Mouse (Mus musculus): ENCODE results near the gene 4931414P19Rik.
A peak's percentile ranks its signal among the peaks of the same experiment; 100 is the strongest.

Gene 4931414P19Rik

DNA sequence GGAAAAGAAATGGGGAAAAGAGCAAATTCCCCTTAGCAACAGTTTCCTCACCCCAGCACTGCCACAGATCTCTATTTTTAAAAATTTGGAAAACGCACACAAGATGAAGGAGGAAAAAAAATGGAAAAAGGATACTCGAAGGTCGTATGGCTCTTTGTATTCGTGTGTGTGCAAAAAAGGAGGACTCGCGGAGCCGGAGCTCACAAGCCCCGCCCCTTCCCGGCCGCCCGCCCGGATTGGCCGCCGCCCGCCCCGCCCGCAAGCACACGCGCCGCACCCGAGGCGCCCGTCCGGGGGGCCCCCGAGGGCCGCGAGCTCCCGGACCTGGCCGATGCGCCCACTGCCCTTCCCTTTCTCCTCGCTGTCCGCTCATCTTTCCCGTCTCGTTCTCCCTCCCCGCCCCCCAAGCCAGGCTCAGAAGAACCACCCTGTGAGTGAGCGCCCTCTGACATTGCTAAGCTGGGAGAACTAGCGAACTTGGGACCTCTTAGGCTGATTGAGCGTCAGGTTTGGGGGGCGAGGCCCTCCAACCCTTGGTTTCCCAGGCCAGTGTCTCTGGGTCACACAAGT lies at the start of gene 4931414P19Rik:
Gene 4931414P19Rik, minus strand, starts transcription at position 242 of the 570 bp plus-strand sequence.
- DNase-seq, result peak; percentile 88 to 91

DNA sequence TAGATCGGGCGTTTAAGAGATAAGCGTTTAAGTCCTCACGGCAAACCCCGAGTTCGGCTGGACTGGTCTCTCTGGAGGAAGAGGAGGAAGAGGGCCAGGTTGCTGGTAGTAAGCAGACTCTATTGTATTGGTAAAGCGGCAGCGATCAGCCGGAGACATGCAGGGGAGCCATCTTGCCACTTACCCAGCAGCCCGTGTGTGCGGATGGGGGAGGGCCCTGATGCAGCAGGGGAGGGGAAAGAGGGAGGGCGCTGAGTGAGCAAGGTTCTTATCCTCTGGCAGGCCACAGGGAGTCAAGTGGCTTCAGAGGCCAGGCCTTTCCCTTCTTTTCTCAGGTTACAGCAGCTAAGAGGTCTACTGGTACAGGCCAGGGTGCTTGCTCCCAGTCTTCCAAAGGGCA lies 47.7 kb upstream of the 4931414P19Rik start:
- peak; percentile 87 to 90 for DNase-seq

DNA sequence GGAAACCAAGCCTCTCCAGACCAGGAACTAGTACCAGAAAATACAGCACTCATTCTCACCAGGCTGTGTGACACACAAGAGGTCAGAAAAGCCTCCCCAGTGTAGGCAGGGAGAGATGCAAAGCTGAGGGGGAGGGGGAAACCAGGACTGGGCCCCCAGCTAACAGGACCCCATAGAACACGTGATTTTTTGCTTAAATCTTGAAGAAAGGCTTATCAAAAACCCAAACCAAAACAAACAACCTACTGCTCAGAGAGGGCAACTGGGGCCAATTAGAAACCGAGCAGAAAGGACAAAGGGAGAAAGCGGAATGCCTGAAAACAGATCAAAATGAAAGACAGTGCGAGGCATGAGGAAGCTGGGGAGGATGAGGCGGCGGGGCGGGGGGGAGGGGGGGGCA lies 47.0 kb upstream of the 4931414P19Rik start:
- DNase-seq, result no peak

DNA sequence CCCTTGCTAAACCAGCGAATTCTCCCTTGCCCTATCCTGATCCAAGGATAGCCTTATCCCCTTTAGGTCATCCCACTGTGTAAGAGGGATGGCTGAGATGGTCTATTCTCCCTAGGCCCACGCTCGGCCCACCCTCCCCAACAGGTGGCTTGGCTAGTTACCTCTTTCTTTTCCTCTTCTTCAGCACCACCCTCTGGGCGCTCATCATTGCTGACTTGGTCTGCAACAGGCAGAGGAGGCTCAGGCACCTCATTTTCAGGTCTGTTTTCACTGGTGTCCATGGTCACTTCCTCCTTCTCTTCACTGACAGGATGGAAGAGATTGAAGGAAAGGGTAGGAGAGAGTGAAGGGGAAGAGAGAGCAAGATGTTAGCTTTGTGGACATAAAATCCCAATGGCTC lies 45.8 kb upstream of the 4931414P19Rik start:
- DNase-seq, result no peak

DNA sequence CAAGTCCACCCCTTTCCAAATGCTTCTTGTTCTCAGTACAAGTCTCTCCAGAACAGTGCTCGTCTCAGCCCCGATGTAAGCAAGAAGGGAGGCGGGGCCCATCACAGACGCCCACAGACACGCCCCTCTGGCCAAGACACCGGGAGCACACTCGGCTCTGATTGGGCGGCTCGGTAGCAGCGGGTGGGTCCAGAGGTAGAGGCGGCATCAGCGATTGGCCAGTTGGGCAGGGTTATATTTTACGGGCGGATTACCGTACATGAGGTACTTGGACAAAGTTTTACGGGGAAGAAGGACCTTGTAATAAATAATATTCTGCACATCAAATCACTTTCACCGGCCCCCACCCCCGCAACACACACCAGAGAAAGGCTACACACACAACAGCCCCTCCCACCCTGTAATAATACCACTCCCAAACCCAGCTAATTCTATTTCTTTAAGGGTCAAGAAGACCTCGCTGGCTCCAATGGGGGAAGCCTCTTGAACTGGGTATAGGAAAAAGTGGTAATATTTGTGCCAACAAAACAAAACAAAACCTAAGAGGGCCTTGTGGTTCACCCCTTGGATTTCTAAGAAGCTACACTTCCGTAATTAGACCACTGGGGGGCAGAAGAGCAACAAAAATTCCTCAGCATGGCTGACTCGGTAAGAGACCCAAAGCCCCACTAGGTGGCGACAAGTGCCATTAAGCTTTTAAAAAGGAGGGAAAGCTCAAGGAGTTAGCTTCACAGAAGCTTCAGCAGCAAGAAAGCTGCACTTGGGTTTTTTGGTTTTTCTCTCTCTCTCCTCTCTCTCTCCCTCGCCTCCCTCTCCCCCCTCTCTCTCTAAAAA lies 45.0 kb upstream of the 4931414P19Rik start:
- DNase-seq, result peak; percentile 69 to 89

DNA sequence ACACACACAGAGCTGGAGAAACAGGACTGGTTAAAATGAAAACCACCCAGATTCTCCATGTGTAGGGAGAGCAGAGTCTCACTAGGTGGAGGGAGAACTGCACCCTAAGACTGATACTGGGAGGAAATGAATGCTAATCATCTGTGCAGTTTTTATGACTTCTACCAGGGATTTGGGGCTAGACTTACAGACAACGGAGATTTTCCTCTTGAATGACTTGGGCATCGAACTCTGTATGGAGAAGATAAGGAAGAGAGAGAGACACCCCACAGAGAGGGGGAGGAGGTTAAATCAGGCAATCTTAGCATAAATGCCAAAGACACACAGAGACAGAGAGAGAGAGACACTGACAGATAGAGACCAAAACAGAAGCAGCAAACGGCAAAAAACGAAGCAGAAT lies 42.1 kb upstream of the 4931414P19Rik start:
- no peak for DNase-seq

DNA sequence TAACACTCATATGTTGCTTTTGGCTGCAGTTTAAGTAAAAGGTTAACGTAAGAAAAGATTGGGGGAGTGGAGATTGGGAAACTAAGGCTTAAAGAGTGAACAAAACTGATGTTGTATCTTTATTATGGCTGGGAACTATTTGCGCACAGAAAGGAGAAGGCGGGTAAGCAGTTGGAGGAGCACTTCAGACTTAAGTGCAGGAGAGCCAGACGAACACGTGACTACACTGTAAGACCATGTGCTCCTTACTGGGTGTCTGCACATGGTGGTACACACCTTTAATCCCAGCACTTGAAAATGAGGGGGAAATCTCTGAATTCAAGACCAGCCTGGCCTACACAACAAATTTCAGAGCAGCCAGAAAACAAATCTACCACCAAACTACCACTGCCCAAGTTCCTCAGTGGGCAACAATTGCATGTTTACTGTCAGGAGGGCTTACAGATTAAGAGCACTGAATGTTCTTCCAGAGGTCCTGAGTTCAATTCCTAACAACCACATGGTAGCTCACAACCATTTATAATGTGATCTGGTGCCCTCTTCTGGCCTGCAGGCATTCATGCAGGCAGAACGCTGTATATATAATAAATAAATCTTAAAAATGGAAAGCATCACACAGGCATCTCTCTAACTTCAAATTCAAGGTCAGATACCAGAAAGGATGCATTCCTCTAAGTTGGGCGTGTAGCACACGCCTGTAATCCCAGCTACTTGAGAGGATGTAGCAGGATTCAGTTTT lies 41.3 kb upstream of the 4931414P19Rik start:
- peak in 1 of 2 experiments; percentile 44 for DNase-seq

DNA sequence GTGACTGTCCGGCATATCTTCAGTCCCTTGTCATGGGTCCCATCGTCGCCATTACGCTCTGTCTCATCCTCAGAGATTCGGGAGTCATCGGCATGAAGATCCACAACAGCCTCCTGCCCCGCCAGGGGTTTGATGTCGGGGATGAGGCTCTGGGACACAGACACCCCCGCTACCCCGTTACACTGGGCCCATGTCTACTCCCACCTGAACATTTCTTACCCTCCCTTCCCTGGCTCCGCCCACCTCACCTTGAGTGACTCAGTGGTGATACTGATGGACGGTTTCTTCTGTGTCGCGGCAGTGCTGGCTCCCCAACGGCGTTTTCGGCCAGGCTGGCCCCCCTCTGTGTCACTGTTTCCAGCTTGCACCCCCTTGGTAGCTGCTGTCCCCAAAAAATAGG lies 40.7 kb upstream of the 4931414P19Rik start:
- peak in 1 of 2 experiments; percentile 23 for DNase-seq

DNA sequence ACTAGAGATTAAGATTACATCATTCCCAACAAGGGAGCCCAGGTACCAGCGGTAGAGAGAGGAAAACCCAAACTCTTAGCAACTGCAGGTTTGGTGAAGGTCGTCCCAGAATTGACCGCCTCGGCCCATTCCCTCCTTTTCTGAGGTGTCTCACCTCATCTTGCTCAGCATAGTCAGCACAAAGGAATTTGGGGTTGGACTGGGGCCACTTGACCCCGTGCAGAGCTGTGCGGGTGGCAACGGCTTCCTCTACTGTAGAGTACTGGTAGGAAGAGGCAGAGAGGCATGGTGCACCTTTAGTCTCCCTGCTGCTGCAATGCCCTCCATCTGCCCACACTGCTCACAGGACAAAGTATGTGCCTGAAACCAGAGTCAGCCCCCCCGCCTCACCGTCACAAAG lies 38.5 kb upstream of the 4931414P19Rik start:
- DNase-seq, result peak in 1 of 2 experiments; percentile 37

DNA sequence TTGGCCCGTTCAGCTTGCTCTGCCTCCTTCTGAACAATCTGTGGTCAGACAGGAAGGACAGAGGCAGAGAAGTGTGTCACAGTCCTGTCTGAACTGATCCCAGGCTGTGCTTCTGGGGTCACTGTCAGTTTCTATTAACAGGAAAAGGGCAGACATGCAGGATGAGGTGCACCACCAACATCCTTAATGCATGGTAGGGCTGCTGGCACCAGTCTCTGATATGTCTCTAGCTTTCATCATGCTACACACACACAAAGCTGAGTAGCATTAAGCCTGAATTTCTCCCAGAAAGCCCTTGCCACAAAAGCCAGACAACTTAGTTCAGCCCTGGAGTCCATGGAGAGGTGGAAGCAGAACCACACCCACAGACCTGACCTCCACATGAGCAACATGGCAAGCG lies 37.2 kb upstream of the 4931414P19Rik start:
- DNase-seq, result no peak

DNA sequence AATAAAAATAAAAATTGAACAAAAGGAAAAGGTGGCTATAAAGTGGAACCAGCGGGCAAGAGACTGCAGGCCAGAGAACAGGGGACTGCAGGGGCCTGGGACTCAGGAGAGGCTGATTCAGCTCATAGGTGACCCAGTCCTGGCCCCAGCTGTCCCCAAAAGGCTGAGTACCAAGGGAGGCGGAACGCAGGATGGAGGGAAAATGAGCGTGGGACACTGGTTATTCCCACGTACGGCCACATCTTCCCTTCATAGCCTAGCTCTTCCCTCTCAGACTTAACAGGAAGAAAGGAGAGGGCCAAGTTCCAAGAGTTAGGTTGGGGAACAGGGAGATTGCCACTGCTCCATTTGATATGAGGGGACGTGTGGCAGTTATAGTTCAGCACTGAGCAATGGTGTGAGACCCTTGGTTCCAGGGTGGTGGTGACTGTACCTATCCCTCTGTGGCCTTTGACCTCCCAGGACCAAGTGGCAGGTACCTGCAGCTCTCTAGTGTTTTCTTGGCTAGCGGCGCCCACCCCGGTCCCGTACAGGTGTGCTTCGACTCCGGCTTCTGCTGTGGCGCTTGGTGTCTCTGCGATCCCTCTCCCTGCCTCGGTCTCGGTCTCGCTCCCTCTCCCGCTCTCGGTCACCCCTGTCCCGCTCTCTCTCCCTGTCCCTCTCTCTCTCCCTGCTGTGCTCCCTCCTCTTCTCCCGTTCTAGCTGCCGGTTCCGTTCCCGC lies 36.6 kb upstream of the 4931414P19Rik start:
- DNase-seq, result peak in 1 of 2 experiments; percentile 31

DNA sequence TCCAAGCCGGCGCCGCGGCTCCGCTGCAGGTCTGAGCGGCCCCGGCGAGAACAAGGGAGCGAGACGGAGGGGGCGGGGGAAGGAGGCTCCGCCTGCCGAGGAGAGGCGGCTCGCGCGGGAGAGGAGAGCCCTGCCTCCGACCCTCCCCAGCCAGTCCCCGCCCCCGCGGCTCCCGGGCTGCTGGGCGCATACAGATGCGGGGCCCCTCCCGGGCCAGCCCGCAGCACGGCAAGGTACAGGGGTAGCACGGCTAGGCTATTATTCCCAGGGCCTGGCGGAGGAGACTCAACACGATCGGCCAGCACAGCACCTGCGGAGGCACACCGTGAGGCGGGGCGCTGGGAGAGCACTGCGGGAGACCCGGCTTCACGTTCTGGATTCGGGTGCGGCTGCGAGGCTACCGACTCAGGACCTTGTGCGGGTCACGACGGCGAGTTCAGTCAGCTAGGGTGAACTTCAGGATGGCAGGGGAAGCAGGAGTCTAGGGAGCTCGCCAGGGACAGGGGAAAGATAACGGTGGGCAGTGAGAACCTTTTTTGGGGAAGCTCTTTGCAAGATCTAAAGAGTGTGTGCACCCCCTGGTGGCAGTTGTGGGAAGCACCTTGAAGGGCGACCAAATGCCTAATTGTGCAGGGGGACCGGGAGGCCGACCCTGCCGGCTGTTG lies 35.6 kb upstream of the 4931414P19Rik start, which contains the start of gene Cdh24:
Gene Cdh24, minus strand, starts transcription at position 60 of the 665 bp plus-strand sequence.
- DNase-seq, result peak; percentile 92 to 93

DNA sequence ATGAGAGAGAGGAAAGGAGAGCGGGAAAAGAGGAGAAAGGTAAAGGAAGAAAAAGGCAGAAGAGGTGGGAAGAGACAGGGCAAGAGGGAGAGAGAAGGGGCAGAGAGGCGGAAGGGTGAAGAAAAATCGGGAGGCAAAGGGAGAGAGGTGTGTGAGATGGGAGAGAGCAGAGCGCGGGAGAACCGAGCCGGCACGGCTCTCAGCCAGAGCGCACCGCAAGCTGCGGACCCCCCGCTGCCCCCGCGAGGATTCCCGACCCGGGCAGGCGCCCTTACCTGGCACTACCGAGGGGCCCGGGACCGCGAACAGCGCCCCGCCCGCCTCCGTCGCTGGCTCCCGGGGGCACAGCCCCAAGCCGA lies 35.1 kb upstream of the 4931414P19Rik start, which contains the start of gene Gm17606:
Gene Gm17606, plus strand, starts transcription at position 7 of the 359 bp plus-strand sequence.
- no peak for DNase-seq

DNA sequence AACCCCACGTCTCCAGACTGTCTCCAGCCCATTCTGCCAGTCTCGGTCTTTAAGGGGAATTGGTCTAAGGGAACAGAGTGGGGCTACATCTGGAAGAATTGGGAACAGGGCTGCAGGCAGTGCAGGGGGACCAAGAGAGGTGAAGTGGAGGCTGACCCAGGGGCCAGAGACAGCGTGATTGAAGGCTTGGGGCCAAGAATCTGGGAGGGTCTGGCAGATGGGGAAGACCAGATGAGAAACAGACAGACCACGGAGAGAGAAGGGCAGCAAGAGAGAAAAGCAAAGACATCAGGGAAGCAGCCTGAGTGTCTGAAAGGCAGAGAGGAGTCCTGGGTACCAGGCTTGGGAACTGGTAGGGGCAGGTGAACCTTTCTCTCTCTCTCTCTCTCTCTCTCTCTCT lies 34.3 kb upstream of the 4931414P19Rik start:
- DNase-seq, result no peak

DNA sequence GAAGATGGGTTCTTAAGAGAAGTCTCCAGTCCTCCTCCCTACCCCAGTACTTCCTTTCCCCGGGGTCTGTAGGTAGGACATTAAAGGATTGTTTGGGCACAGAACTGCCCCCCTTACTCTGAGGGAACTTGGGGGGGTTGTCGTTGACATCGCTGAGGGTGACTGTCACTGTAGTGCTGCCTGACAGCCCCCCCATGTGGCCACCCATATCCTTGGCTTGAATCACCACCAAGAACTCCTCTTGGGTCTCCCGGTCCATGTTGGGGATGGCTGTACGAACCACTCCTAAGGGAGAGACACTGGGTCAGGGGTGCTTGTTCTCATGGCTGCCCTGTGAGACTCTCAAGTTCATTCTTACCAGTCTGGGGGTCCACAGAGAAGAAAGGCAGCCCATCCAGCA lies 32.4 kb upstream of the 4931414P19Rik start:
- no peak for DNase-seq

DNA sequence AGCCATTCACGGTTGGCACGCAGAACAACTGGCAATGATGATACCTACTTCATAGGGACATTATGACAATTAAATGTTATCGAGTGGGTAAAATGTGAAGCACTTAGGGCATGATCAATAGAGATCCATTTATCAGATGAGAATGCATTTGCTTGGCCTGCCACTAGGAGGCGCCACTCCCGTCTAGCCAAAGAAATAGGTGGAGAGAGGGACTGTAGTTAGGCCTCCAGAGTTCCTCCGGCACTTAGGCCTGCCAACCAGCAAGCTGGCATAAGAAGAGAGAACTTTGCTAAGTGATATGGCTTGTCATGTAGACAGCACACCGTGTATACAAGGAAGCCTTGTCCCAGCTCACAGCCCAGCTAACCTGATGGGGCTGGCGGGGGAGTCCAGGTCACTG lies 31.2 kb upstream of the 4931414P19Rik start:
- DNase-seq, result peak; percentile 38 to 58

DNA sequence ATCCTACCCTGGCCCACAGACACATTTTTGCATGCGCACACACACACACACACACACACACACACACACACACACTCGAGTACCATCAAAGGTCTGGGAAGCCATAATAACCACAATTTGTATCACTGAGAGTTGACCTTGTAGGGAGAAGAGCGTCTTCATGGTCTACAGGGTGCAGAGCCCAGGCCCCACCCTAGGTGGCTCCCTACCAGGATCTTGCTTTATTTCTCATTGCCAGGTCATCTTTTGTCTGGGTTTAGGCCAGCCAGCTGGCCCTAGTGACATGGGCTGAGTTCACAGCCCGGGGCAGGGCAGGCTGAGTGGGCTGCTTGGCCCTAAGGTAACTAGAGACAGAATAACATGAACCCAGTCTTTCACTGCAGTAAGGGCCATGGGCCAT lies 28.4 kb upstream of the 4931414P19Rik start:
- DNase-seq, result no peak

DNA sequence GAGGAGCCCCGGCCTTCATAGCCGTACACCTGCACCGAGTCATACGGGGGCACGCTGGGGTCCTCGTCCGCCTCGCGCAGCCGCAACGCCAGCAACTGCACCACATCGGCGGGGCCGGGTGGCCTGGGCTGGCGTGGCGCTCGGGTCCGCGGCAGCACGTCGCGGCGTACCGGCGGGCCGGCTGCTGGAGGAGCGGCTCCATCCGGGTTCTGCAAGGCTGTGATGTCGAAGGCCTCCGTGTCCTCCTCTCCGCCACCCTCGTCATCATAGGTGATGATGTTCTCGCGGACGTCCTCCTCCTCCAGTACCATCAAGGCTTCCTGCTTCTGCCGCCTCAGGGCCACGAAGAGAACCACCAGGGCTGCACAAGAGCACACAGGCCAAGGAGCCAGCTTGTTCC lies 26.5 kb upstream of the 4931414P19Rik start:
- DNase-seq, result no peak

DNA sequence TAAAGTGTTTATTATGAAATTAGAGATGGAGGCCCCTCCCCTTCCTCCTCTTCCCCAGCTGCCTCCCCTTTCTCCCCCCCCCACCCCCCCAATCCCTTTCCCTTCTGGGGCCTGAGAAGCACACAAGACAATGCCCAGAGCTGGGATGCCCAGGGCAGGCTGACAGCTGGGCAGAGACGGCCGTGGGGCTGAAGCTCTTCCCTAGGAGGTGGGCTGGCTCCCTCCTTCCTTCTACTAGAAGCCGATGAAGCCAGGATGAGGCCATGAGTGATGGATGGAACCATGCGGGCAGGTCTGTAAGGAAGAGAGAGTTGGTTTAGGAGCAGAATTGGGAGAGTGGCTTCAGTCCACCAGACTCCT lies 25.4 kb upstream of the 4931414P19Rik start:
- no peak for DNase-seq

DNA sequence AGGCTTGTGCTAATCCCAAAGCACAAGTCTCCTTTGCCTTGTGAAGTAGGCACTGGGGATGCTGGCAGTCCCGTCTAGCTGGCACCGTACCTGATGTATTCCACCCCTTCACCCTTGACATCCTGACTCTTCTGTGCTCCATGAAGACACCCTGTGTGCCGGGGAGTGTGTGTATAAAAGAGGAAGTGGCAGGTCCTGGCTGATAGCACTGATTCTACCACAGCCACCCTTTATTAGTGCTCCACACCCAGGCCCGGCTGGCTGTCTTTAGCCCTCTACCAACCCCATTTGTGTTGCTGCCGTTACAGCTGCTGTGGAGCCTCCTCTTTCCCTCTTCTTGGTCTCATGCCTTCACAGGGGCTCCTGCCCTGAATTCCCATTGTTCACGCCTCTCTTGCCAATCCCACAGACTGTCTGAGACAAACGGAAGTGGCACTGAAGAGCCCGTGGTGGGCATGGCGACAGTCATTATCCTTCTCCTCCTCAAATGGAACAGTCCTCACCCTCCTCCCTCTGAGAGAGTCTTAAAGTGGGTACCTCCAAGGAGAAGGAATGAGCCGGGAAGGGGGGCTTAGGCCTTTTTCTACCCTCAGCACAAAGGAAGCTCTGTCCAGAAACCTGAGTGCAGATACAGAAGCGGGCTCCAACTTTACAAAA lies 24.9 kb upstream of the 4931414P19Rik start:
- no peak for DNase-seq

DNA sequence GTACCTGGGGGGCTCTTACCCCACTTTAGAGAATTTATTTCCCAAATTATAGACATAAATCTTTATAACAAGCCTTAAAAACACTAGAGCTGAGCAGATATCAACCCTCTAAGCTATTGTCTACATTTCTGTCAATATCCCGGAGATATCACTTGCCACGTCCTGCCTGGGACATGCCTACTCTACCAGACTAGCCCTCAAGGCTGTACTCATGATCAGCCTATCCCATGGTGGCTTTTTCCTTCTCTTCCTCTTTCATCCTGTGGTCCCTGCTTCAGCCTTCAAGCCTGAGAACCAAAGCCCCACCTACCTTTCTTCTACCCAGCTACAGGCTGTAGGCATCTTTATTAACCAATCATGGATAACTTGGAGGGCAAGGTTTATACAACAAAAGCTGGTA lies 24.0 kb upstream of the 4931414P19Rik start:
- no peak for DNase-seq

DNA sequence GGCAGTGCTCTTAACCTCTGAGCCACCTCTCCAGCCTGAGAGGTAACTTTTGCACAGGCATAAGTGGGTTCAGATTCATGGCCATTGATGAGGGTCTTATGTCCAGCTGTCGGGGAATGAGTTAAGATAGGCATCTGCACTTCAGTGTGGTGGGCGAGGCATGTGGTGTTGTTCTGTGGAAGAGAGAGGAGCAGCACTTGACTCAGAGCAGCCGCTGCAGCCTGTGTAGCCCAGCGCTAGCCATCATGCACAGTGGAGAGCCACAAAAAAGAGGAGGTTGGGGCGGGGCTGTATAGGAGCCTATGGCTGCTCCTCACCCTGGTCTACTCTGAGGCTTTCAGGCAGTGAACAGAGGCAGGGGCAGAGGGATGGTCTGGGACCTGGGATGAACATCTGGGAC lies 22.3 kb upstream of the 4931414P19Rik start:
- no peak for DNase-seq

Data from lung, postnatal 4 days (tissue).